Mouse (Mus musculus): ENCODE results near the gene Gramd1b. TPM values are rescaled to one million over a fixed set of nuclear protein-coding genes. Genes with fewer than 3 reads are reported as not detected.

Gene Gramd1b
- total RNA-seq, 1 experiment from 2014 or later, result 38.8 TPM

DNA sequence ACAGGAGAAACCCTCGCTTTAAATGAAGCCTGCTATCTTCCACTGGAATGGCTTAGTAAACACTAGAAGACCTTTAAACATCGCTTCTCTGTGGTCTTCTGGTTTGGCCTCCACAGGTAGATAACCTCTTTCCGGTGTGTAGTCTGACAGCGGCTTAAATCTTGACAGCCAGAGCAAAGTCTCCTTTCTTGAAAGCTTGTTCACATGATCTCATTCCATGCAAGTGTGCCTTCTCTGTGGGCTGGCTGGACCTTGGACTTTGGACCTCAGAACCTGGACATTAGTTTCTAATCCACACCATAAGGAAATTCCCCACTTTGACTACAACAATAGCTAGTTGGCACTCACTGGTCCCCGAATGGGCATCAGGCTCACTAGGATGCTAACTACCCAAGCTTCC, 65.6 kb downstream of the Gramd1b start:
- ATAC-seq (replicated peaks; ENCODE audit: insufficient number of reproducible peaks, low FRiP score, low TSS enrichment, poor library complexity, severe bottlenecking), result no peak

GRCm38 (mm10) chr9:40462401-40462800, 68.8 kb downstream of the Gramd1b start:
- no peak for ATAC-seq (replicated peaks; ENCODE audit: insufficient number of reproducible peaks, low FRiP score, low TSS enrichment, poor library complexity, severe bottlenecking)

GRCm38 (mm10) chr9:40460781-40461180, 70.4 kb downstream of the Gramd1b start:
- ATAC-seq (replicated peaks; ENCODE audit: insufficient number of reproducible peaks, low FRiP score, low TSS enrichment, poor library complexity, severe bottlenecking), result no peak

DNA sequence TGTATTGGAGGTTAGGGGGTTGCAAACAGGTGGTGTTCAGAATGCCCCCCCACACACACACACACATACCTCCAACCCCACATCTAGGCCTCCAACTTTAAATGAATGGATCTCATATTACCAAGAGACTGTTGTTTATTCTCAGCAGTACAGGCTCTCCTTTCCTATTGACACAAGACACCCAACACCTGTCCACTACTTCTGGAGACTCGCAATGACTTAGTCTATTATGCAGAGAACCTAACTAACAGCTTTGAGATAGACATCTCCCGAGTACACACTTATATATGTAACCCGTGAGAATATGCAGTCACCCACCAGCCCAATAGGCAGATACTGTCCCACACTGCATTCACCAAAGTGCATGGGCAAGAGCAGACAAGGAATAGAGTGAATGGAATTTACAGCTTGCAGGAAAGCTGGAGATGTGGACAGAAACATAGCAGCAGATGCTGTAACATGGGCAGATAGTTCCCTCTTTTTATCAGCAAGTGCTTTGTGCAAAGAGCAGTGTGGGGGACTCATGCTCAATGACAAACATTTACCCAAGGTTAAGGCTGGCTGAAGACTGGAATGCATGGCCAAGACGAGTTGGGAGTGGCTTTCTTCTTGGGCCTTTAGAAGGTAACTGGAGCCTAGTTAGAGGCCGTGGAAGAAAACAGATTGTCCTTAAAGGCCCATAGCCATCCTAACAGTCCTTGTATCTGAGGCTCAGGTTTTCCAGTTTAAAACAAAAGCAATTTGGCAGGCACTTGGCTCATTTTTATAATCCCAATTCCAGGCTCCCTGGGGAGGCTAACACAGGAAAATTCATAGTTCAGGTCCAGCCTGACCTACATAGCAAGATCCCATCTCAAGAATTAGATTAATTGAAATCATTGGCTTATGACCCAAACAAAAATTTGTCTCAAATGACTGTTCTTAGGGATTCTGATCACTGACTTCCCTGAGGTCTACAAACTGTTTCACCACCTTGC, 71.6 kb downstream of the Gramd1b start:
- ATAC-seq (replicated peaks; ENCODE audit: insufficient number of reproducible peaks, low FRiP score, low TSS enrichment, poor library complexity, severe bottlenecking), result no peak

DNA sequence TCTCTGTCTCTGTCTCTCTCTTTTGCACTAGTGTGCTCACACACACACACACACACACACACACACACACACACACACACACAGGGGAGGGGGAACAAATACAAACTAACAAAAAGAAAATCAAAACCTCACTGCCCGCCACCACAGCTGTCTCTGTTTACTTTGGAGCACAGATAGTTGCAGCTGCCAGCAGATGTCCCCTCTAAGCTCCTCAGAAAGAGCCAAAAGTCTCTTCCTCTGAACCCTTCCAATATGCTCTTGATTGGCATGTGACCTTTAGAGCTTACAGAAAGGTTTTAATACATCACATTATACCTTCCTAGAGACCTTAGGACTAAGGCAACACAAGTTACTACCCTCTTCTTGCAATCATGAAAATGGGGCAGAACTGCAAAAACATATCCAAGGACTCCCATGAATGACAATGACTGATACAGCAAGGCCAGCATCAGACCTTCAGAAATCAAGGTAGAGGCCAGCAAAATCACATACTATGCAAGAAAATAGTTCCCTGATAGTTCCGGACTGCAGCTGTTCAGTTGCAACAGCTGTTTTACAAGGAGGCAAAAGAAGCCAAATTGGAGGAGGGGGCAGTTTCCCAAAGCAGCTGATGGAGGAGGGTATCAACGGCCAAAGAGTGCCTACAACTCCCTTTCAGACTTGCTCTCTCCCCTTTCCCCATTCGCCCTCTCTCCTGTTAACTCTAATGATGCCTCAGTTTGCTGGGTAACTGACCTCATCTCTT, 72.5 kb downstream of the Gramd1b start:
- no peak for ATAC-seq (replicated peaks; ENCODE audit: insufficient number of reproducible peaks, low FRiP score, low TSS enrichment, poor library complexity, severe bottlenecking)

- peak; percentile 70 for ATAC-seq (replicated peaks; ENCODE audit: insufficient number of reproducible peaks, low FRiP score, low TSS enrichment, poor library complexity, severe bottlenecking)
Observed at GRCm38 (mm10) chr9:40457448-40457847, 73.7 kb downstream of the Gramd1b start.

DNA sequence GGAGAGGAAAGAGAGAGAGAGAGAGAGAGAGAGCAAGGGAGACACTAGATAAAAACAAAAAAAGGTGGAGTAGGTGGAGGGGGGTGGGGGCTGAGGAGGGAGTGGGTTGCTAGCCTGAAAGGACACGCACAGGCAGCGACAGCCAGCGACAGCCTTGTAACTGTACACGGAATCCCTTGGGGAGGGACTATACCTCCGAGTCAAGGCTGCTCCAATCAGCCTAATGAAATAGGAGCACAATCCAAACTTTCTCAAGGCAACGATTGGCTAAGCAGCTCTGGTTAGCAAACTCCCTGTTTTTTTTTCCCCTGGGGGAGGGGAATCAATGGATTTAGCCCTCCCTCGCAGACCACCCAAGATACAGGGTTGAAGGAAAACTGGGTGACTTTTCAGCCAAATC, 75.0 kb downstream of the Gramd1b start:
- no peak for ATAC-seq (replicated peaks; ENCODE audit: insufficient number of reproducible peaks, low FRiP score, low TSS enrichment, poor library complexity, severe bottlenecking)

GRCm38 (mm10) chr9:40455336-40456185, 75.6 kb downstream of the Gramd1b start:
- ATAC-seq (replicated peaks; ENCODE audit: insufficient number of reproducible peaks, low FRiP score, low TSS enrichment, poor library complexity, severe bottlenecking), result peak; percentile 58

- ATAC-seq (replicated peaks; ENCODE audit: insufficient number of reproducible peaks, low FRiP score, low TSS enrichment, poor library complexity, severe bottlenecking), result no peak; the same call in 1 of the 2 replicates
Observed at GRCm38 (mm10) chr9:40455020-40455335, 76.2 kb downstream of the Gramd1b start.

- no peak for ATAC-seq (replicated peaks; ENCODE audit: insufficient number of reproducible peaks, low FRiP score, low TSS enrichment, poor library complexity, severe bottlenecking)
Observed at GRCm38 (mm10) chr9:40453889-40454288, 77.3 kb downstream of the Gramd1b start.

- ATAC-seq (replicated peaks; ENCODE audit: insufficient number of reproducible peaks, low FRiP score, low TSS enrichment, poor library complexity, severe bottlenecking), result no peak
Observed at GRCm38 (mm10) chr9:40452208-40452607, 79.0 kb downstream of the Gramd1b start.

DNA sequence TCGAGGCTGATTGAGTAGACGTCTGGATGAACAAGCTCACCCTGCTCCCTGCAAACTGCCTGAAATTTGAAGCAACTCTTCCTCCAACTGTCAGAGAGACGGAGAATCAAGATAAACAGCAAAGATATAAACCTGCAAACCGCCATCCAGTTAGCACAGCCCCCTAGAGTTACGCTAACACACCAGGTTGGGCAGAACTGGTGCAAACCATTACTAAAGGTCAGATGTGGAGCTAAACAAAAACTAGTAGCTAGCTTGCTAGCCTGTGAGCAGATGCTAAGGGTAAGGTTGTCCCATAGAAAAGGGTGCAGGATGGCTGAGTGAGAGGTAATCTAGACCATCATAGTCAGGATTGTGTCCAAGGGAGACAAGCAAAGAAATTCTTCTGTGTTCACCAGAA, 80.4 kb downstream of the Gramd1b start:
- ATAC-seq (replicated peaks; ENCODE audit: insufficient number of reproducible peaks, low FRiP score, low TSS enrichment, poor library complexity, severe bottlenecking), result no peak

DNA sequence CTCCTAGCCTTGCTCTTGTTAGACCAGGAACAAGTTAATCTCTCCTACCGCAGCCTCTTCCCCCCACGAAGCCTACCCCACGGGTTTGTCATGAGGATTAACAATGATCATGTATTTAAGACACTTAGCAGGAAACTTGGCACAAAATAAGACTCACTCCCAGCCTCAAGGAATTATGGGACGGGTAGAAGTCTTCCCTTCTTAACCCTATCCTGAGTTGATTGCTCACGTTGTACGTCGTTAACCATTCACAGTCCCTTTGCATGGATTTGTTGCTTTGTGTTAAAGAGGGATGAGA, 80.8 kb downstream of the Gramd1b start:
- no peak for ATAC-seq (replicated peaks; ENCODE audit: insufficient number of reproducible peaks, low FRiP score, low TSS enrichment, poor library complexity, severe bottlenecking)

DNA sequence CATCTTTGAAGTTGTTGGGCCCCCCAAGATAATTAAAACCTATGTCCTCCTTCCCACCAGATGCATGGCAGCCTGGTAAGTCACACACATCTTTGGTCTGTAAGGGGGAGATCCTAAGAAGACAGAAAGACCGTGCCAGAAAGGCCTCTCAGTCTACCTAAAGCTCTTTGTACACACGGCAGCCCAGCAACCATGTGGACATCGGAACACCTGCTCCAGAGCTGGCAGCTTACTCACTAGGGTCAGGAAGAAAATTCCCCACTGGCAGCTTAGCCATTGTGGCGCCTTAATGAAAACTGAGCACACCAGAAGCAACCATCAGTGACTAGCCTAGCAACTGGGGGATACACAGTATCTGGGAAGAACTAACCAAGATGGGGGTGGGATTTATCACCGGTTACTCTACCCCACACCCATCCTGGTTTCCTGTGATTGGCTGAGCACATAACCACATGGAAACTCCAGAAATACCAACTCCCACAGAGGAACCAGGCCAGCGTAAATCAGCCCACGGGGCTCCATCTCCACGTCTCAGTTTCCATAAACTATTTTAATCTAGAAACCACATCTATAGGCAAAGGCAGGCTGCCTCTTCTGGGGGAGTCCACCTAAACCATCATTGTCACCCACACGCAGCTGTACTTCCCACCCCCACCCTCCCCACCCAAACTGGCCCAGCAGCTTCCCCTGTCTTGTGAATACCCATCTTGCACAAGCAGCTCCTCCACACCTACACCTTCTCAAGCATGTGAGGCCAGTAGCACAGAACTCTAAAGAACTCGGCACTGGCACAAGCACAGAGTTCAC, 81.4 kb downstream of the Gramd1b start:
- ATAC-seq (replicated peaks; ENCODE audit: insufficient number of reproducible peaks, low FRiP score, low TSS enrichment, poor library complexity, severe bottlenecking), result no peak

- no peak for ATAC-seq (replicated peaks; ENCODE audit: insufficient number of reproducible peaks, low FRiP score, low TSS enrichment, poor library complexity, severe bottlenecking)
Observed at GRCm38 (mm10) chr9:40448646-40449243, 82.4 kb downstream of the Gramd1b start.

- no peak for ATAC-seq (replicated peaks; ENCODE audit: insufficient number of reproducible peaks, low FRiP score, low TSS enrichment, poor library complexity, severe bottlenecking)
Observed at GRCm38 (mm10) chr9:40447265-40447664, 83.9 kb downstream of the Gramd1b start.

- ATAC-seq (replicated peaks; ENCODE audit: insufficient number of reproducible peaks, low FRiP score, low TSS enrichment, poor library complexity, severe bottlenecking), result no peak
Observed at GRCm38 (mm10) chr9:40444961-40445360, 86.2 kb downstream of the Gramd1b start.

GRCm38 (mm10) chr9:40442784-40443183, 88.4 kb downstream of the Gramd1b start:
- ATAC-seq (replicated peaks; ENCODE audit: insufficient number of reproducible peaks, low FRiP score, low TSS enrichment, poor library complexity, severe bottlenecking), result no peak
